8 mouse cellular contexts compared by ENCODE assay signal in the genomic region with DNA sequence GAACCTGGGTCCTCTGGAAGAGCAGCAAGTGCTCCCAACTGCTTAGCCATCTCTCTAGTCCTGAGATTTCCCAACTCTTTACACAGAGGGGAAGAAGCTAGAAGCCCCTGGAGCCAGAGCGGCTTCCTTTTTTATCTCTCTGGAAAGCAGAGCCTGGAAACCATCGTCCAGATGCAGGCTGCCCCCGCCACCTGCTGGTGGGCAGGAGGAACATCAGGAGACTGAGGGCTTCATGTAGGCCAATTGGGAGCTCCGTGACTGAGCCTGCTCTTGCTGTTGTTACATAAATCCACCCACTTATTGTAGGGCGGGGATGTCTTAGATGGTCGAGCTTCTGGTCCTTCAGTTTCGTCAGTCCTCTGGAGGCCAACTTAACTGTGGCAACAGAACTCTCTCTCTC. TPM values are rescaled to one million over a fixed set of nuclear protein-coding genes. Genes with fewer than 3 reads are reported as not detected.
A peak's percentile ranks its signal among the peaks of the same experiment; 100 is the strongest.
DNase-seq lines count a peak whose midpoint lies in the region; ATAC-seq and TF ChIP-seq lines count a peak whose summit lies in the region.

No protein-coding gene starts in this region.

- no peaks in the 10 kb centered on the region for H3K36me3 ChIP-seq in kidney, embryonic 14.5 days (ENCODE audit: control insufficient read depth, insufficient read depth, low read length)
- no peaks in the 10 kb centered on the region for H3K36me3 ChIP-seq in liver, adult 2 months (ENCODE audit: control insufficient read depth, insufficient read depth, low read length)
- no peaks in the 10 kb centered on the region for H3K36me3 ChIP-seq in myocyte (ENCODE audit: control insufficient read depth, insufficient read depth)
- H3K36me3 ChIP-seq in splenic B cell, adult 2 months (ENCODE audit: control insufficient read depth, insufficient read depth, low read length, poor library complexity, severe bottlenecking), result no peaks in the 10 kb centered on the region

- no peaks in the 10 kb centered on the region for H3K79me2 ChIP-seq in liver, adult 2 months (ENCODE audit: control insufficient read depth, insufficient read depth, low read length)
- no peaks in the 10 kb centered on the region for H3K79me2 ChIP-seq in myocyte (ENCODE audit: control insufficient read depth, insufficient read depth)

- no peak for TF ChIP-seq POLR2A in liver, adult 2 months (IDR thresholded peaks at IDR 0.05; ENCODE audit: extremely low read depth, insufficient read depth, low read length)
- no peak for TF ChIP-seq POLR2A in myocyte (IDR thresholded peaks at IDR 0.05; ENCODE audit: insufficient read length, low read depth)

- H3K4me3 ChIP-seq in kidney, embryonic 14.5 days (ENCODE audit: low read length), result no peak overlapping the region
- H3K4me3 ChIP-seq in liver, adult 2 months (ENCODE audit: insufficient read depth, low read depth, low read length), result no peak overlapping the region
- H3K4me3 ChIP-seq in myocyte, result no peak overlapping the region

- peak; percentile 97 for TF ChIP-seq CTCF in liver, adult 2 months (IDR thresholded peaks at IDR 0.05; ENCODE audit: low read depth, low read length)

- no peak overlapping the region for H3ac ChIP-seq in myocyte (ENCODE audit: control insufficient read depth, insufficient read length)

- peak; percentile 53 for DNase-seq in 3134 (ENCODE audit: extremely low read depth, insufficient read length, low spot score)
- peak; percentile 64 to 81 for DNase-seq in adrenal gland, adult 18-20 months (ENCODE audit: low spot score in 2 of 2)
- peak; percentile 82 for DNase-seq in embryo, embryonic 9.5 days (ENCODE audit: extremely low spot score)
- peak; percentile 83 to 87 for DNase-seq in heart, adult 9 months (ENCODE audit: low spot score in 2 of 2)
- peak; percentile 59 for DNase-seq in liver, adult 2 months (ENCODE audit: extremely low read depth, low read depth, low spot score)
- DNase-seq in splenic B cell, adult 2 months (ENCODE audit: low read depth, low spot score), result peak; percentile 85

- H3K27ac ChIP-seq in kidney, embryonic 14.5 days (ENCODE audit: low read depth, low read length), result no peak overlapping the region
- no peak overlapping the region for H3K27ac ChIP-seq in liver, adult 2 months (replicated peaks; ENCODE audit: insufficient read depth, low read depth, low read length)

- under 1% methylated on average over 7 of the region's 7 CpGs for WGBS in kidney, embryonic 14.5 days
- under 1% methylated on average over 7 of the region's 7 CpGs for WGBS in liver, adult 2 months

- no peaks in the 10 kb centered on the region for H3K27me3 ChIP-seq in kidney, embryonic 14.5 days (ENCODE audit: control insufficient read depth, insufficient read depth, low read length)
- no peaks in the 10 kb centered on the region for H3K27me3 ChIP-seq in liver, adult 2 months (ENCODE audit: control insufficient read depth, insufficient read depth, low read length)
- no peaks in the 10 kb centered on the region for H3K27me3 ChIP-seq in myocyte (ENCODE audit: control insufficient read depth, insufficient read depth, insufficient read length)
- H3K27me3 ChIP-seq in splenic B cell, adult 2 months (ENCODE audit: control insufficient read depth, insufficient read depth, low read length, poor library complexity, severe bottlenecking), result no peaks in the 10 kb centered on the region

- H3K4me1 ChIP-seq in kidney, embryonic 14.5 days (ENCODE audit: control insufficient read depth, insufficient read depth, low read length), result no peaks in the 10 kb centered on the region
- H3K4me1 ChIP-seq in liver, adult 2 months (ENCODE audit: control insufficient read depth, insufficient read depth, low read length), result no peaks in the 10 kb centered on the region

- no peak overlapping the region for H3K9ac ChIP-seq in kidney, embryonic 14.5 days (ENCODE audit: low read depth, low read length)
- H3K9ac ChIP-seq in liver, adult 2 months (ENCODE audit: low read depth, low read length), result no peak overlapping the region

- H3K9me3 ChIP-seq in kidney, embryonic 14.5 days (ENCODE audit: control insufficient read depth, low read length), result no peaks in the 10 kb centered on the region

- H3K4me2 ChIP-seq in kidney, embryonic 14.5 days (replicated peaks; ENCODE audit: low read depth, low read length), result no peak overlapping the region
- H3K4me2 ChIP-seq in myocyte (ENCODE audit: low read depth), result peak overlapping the region; percentile 53

- peak; percentile 56; the same call in 1 of the 2 replicates for ATAC-seq in kidney, embryonic 14.5 days (ENCODE audit: low FRiP score, low TSS enrichment)

TF ChIP-seq in myocyte, 11 proteins besides CTCF, POLR2A, EP300 and RAD21:
- no peak for TF ChIP-seq MAX (IDR thresholded peaks at IDR 0.05; ENCODE audit: low read depth)
- no peak for TF ChIP-seq MYOD1 (IDR thresholded peaks at IDR 0.05; ENCODE audit: control insufficient read depth in 1 of 3, insufficient read length in 2 of 3, low read depth in 2 of 3)
- TF ChIP-seq MYOG (IDR thresholded peaks at IDR 0.05; ENCODE audit: control insufficient read depth in 1 of 3, insufficient read depth in 1 of 3, insufficient read length in 2 of 3, low read depth in 2 of 3), result no peak
- TF ChIP-seq E2F4 (IDR thresholded peaks at IDR 0.05; ENCODE audit: insufficient read depth), result no peak
- TF ChIP-seq SRF (IDR thresholded peaks at IDR 0.05; ENCODE audit: control insufficient read depth, insufficient read length, low read depth), result no peak
- TF ChIP-seq REST (IDR thresholded peaks at IDR 0.05; ENCODE audit: insufficient read depth, insufficient read length), result no peak
- no peak for TF ChIP-seq POLR2AphosphoS2 (IDR thresholded peaks at IDR 0.05; ENCODE audit: insufficient read length, low read depth)
- no peak for TF ChIP-seq TCF12 (IDR thresholded peaks at IDR 0.05; ENCODE audit: insufficient read depth, poor library complexity, severe bottlenecking)
- TF ChIP-seq USF1 (IDR thresholded peaks at IDR 0.05; ENCODE audit: low read depth), result no peak
- TF ChIP-seq TCF3 (IDR thresholded peaks at IDR 0.05; ENCODE audit: insufficient read length, low read depth), result no peak
- no peak for TF ChIP-seq CEBPB (IDR thresholded peaks at IDR 0.05; ENCODE audit: insufficient read depth, poor library complexity, severe bottlenecking)
TF ChIP-seq in myocyte: peak in this region for 0.

RNA-seq across cellular contexts. Expression of a gene that starts 10.5 kb away (rescaled TPM):
- total RNA-seq in adrenal gland, adult 18-20 months (2021), result 10 to 100 TPM; 22.1 to 36.6 TPM
- 11.2 and 16.2 TPM in 2 replicates for polyA plus RNA-seq in kidney, embryonic 14.5 days (2014; fragmentation: Nextera tagmentation; extraction: Ambion mirVana)
- total RNA-seq in liver, adult 2 months (2014; rRNA removed), result 0.74 and 1.7 TPM in 2 replicates
- 1.3 and 1.6 TPM in 2 replicates for polyA plus RNA-seq in liver, adult 2 months (2012; rRNA removed)
- polyA plus RNA-seq in myocyte (2012; fragmentation: generic; extraction: Trizol), result 32.2 TPM

RNA-seq across cellular contexts. Expression of a gene that starts 18.3 kb away (rescaled TPM):
- 10 to 100 TPM; 19.1 to 32.7 TPM for total RNA-seq in adrenal gland, adult 18-20 months (2021)
- 18.2 and 19.9 TPM in 2 replicates for polyA plus RNA-seq in kidney, embryonic 14.5 days (2014; fragmentation: Nextera tagmentation; extraction: Ambion mirVana)
- total RNA-seq in liver, adult 2 months (2014; rRNA removed), result 6.5 and 6.8 TPM in 2 replicates
- 5.6 and 10.5 TPM in 2 replicates for polyA plus RNA-seq in liver, adult 2 months (2012; rRNA removed)
- polyA plus RNA-seq in myocyte (2012; fragmentation: generic; extraction: Trizol), result 204 TPM
